Mouse (Mus musculus) neural tube, embryonic 11.5 days (tissue): ENCODE measurements around the gene Banf2. TPM values are rescaled to one million over a fixed set of nuclear protein-coding genes. Genes with fewer than 3 reads are reported as not detected.
A peak's percentile ranks its signal among the peaks of the same experiment; 100 is the strongest.

Experiments
- ATAC-seq: fragments of 200-750 bp; cut with Nextera tagmentation; 2 replicates; pipeline ENCODE4 v1.8.0; 2017; ENCODE audit warnings: moderate number of reproducible peaks, mild to moderate bottlenecking, moderate TSS enrichment, moderate library complexity; ENCODE audit not compliant: insufficient read depth, low FRiP score, low TSS enrichment
- DNase-seq: peaks from one replicate; pipeline ENCODE4 v3.0.0-alpha.2; 2015; ENCODE audit warnings: low spot score
- H3K27ac ChIP-seq: fragments of 300-500 bp; sonication (generic); 2 replicates; pipeline ENCODE4 v1.5.1; 2014; ENCODE audit warnings: low read depth, mild to moderate bottlenecking, low read length
- H3K27me3 ChIP-seq: fragments of 300-500 bp; sonication (generic); 2 replicates; pipeline ENCODE4 v1.6.1; 2014; ENCODE audit warnings: mild to moderate bottlenecking, low read length, mixed read lengths; ENCODE audit not compliant: control insufficient read depth, insufficient read depth
- H3K36me3 ChIP-seq: fragments of 300-500 bp; sonication (generic); 2 replicates; pipeline ENCODE4 v1.6.1; 2014; ENCODE audit warnings: mild to moderate bottlenecking, low read length, moderate library complexity, mixed read lengths; ENCODE audit not compliant: control insufficient read depth, insufficient read depth
- H3K4me1 ChIP-seq: fragments of 300-500 bp; sonication (generic); 2 replicates; pipeline ENCODE4 v1.6.1; 2014; ENCODE audit warnings: low read length, mixed read lengths; ENCODE audit not compliant: control insufficient read depth, insufficient read depth
- H3K4me2 ChIP-seq: fragments of 300-500 bp; sonication (generic); 2 replicates; pipeline ENCODE4 v1.6.1; 2014; ENCODE audit warnings: low read depth, mild to moderate bottlenecking, moderate library complexity
- H3K4me3 ChIP-seq: fragments of 300-500 bp; sonication (generic); 2 replicates; pipeline ENCODE4 v1.5.1; 2014; ENCODE audit warnings: low read depth, low read length
- H3K9ac ChIP-seq: fragments of 300-500 bp; sonication (generic); 2 replicates; pipeline ENCODE4 v1.6.1; 2014; ENCODE audit warnings: mild to moderate bottlenecking, low read length
- H3K9me3 ChIP-seq: fragments of 300-500 bp; sonication (generic); 2 replicates; pipeline ENCODE4 v1.6.1; 2016; ENCODE audit warnings: low read length; ENCODE audit not compliant: control insufficient read depth
- WGBS: fragments of 180-500 bp; shearing (Covaris S2); extraction: QIAGEN DNeasy Blood & Tissue Kit; methylation state at CpG from one replicate; pipeline ENCODE4 v1.1.7; 2014; 5-methylcytosine and 5-hydroxymethylcytosine counted together
- polyA plus RNA-seq: library from polyadenylated mRNA; unstranded; fragments of >200 nt; fragmentation: Nextera tagmentation; extraction: Ambion mirVana; gene quantifications from 2 replicates; pipeline ENCODE4 v1.2.1, GENCODE M21; 2014

Banf2 gene
- polyA plus RNA-seq, 1 experiment from 2014 or later = not detected

GRCm38 (mm10) chr2:144005166-144005955 lies 27.5 kb upstream of the Banf2 start:
- H3K27me3 ChIP-seq = no peaks in the 10 kb centered on the region
- H3K4me3 ChIP-seq = no peak overlapping the region
- no peaks in the 10 kb centered on the region for H3K9me3 ChIP-seq
- no peak overlapping the region for H3K4me2 ChIP-seq
- 80% methylated on average over 6 of the region's 6 CpGs for WGBS
- no peaks in the 10 kb centered on the region for H3K4me1 ChIP-seq
- H3K36me3 ChIP-seq = no peaks in the 10 kb centered on the region
- H3K27ac ChIP-seq = no peak overlapping the region
- ATAC-seq (no peak), DNase-seq (no peak)
- H3K9ac ChIP-seq = no peak overlapping the region

- no peaks in the 10 kb centered on the region for H3K9me3 ChIP-seq
- no peaks in the 10 kb centered on the region for H3K27me3 ChIP-seq
- WGBS = 90% methylated on average over 6 of the region's 6 CpGs
- no peaks in the 10 kb centered on the region for H3K36me3 ChIP-seq
- H3K4me1 ChIP-seq = no peaks in the 10 kb centered on the region
- H3K4me2 ChIP-seq = no peak overlapping the region
- ATAC-seq = no peak
- no peak overlapping the region for H3K4me3 ChIP-seq
- no peak overlapping the region for H3K27ac ChIP-seq
- H3K9ac ChIP-seq = no peak overlapping the region
- no peak for DNase-seq
These were observed 26.2 kb upstream of the Banf2 start for GRCm38 (mm10) chr2:144006686-144007085.

GRCm38 (mm10) chr2:144007211-144007610 lies 25.6 kb upstream of the Banf2 start:
- no peaks in the 10 kb centered on the region for H3K27me3 ChIP-seq
- H3K4me1 ChIP-seq = no peaks in the 10 kb centered on the region
- no peak overlapping the region for H3K4me3 ChIP-seq
- DNase-seq = no peak
- H3K27ac ChIP-seq = no peak overlapping the region
- no peak for ATAC-seq
- 95% methylated on average over 4 of the region's 4 CpGs for WGBS
- no peaks in the 10 kb centered on the region for H3K36me3 ChIP-seq
- no peak overlapping the region for H3K9ac ChIP-seq
- H3K4me2 ChIP-seq = no peak overlapping the region
- H3K9me3 ChIP-seq = no peaks in the 10 kb centered on the region

GRCm38 (mm10) chr2:144009081-144009480 lies 23.8 kb upstream of the Banf2 start:
- Histone ChIP-seq H3K9ac (no peak overlapping the region), H3K27ac (no peak overlapping the region), H3K4me3 (no peak overlapping the region), H3K4me1 (no peaks in the 10 kb centered on the region), H3K36me3 (no peaks in the 10 kb centered on the region), H3K4me2 (no peak overlapping the region), H3K27me3 (no peaks in the 10 kb centered on the region), H3K9me3 (no peaks in the 10 kb centered on the region)
- ATAC-seq = no peak
- no peak for DNase-seq
- WGBS = 73% methylated on average over 1 of the region's 1 CpGs

GRCm38 (mm10) chr2:144009551-144010281 lies 23.1 kb upstream of the Banf2 start:
- H3K4me2 ChIP-seq = peak overlapping the region; percentile 57
- DNase-seq (no peak), ATAC-seq (no peak; the same call in 1 of the 2 replicates)
- peak overlapping the region; percentile 84 for H3K9ac ChIP-seq
- no peaks in the 10 kb centered on the region for H3K27me3 ChIP-seq
- WGBS = 4% methylated on average over 30 of the region's 30 CpGs
- peak overlapping the region; percentile 92 for H3K4me3 ChIP-seq
- no peaks in the 10 kb centered on the region for H3K36me3 ChIP-seq
- H3K9me3 ChIP-seq = no peaks in the 10 kb centered on the region
- H3K4me1 ChIP-seq = no peaks in the 10 kb centered on the region
- no peak overlapping the region for H3K27ac ChIP-seq

- H3K27me3 ChIP-seq = no peaks in the 10 kb centered on the region
- DNase-seq (peak; percentile 82), ATAC-seq (peak; percentile 45)
- H3K4me3 ChIP-seq = peak overlapping the region; percentile 92
- no peaks in the 10 kb centered on the region for H3K36me3 ChIP-seq
- peak overlapping the region; percentile 57 for H3K4me2 ChIP-seq
- H3K4me1 ChIP-seq = no peaks in the 10 kb centered on the region
- 0% methylated on average over 32 of the region's 107 CpGs for WGBS
- H3K9ac ChIP-seq = peak overlapping the region; percentile 84
- H3K27ac ChIP-seq = peak overlapping the region; percentile 87
- no peaks in the 10 kb centered on the region for H3K9me3 ChIP-seq
These were observed 22.4 kb upstream of the Banf2 start for GRCm38 (mm10) chr2:144010282-144011044.

- H3K27me3 ChIP-seq = no peaks in the 10 kb centered on the region
These were observed 21.7 kb upstream of the Banf2 start, which contains the start of gene Rrbp1 for GRCm38 (mm10) chr2:144011080-144011551. TSS of gene Rrbp1 (minus strand) at chr2:144011263.

GRCm38 (mm10) chr2:144014051-144014450 lies 18.8 kb upstream of the Banf2 start:
- ATAC-seq (no peak), DNase-seq (no peak)
- H3K4me2 ChIP-seq = no peak overlapping the region
- H3K9me3 ChIP-seq = no peaks in the 10 kb centered on the region
- no peaks in the 10 kb centered on the region for H3K27me3 ChIP-seq
- no peaks in the 10 kb centered on the region for H3K36me3 ChIP-seq
- H3K27ac ChIP-seq = no peak overlapping the region
- 86% methylated on average over 11 of the region's 11 CpGs for WGBS
- H3K4me3 ChIP-seq = no peak overlapping the region
- no peaks in the 10 kb centered on the region for H3K4me1 ChIP-seq
- H3K9ac ChIP-seq = no peak overlapping the region

More at GRCm38 (mm10) chr2:144011080-144011551, 21.7 kb upstream of the Banf2 start, which contains the start of gene Rrbp1:
- H3K27ac ChIP-seq = peak within 1 kb of the TSS; percentile 87
- H3K9ac ChIP-seq = peak within 1 kb of the TSS; percentile 84
- peak within 1 kb of the TSS; percentile 92 for H3K4me3 ChIP-seq
- DNase-seq (peak; percentile 99), ATAC-seq (peak; percentile 99)
- H3K4me2 ChIP-seq = peak within 1 kb of the TSS; percentile 57
- no peaks in the 10 kb centered on the region for H3K9me3 ChIP-seq
- H3K4me1 ChIP-seq = no peaks in the 10 kb centered on the region
- H3K36me3 ChIP-seq = no peaks in the 10 kb centered on the region
- under 1% methylated on average over 24 of the region's 53 CpGs for WGBS
